Mouse (Mus musculus) G1E (cell line): ENCODE data around the gene Spata5.

Experiments used
- CTCF ChIP-seq: IDR thresholded peaks from 2 replicates; pipeline ENCODE4 v1.5.1; 2012; ENCODE audit warnings: low read depth, low read length, inconsistent platforms, mixed read lengths
- GATA1 ChIP-seq: IDR thresholded peaks from 2 replicates; pipeline ENCODE4 v1.6.1; 2012; ENCODE audit warnings: borderline replicate concordance, low read length, inconsistent platforms, mixed read lengths
- GATA2 ChIP-seq: IDR thresholded peaks from 2 replicates; pipeline ENCODE4 v1.6.1; 2012; ENCODE audit warnings: low read depth, low read length, inconsistent platforms, borderline replicate concordance

GRCm38 (mm10) chr3:37613722-37614121 lies 194.0 kb downstream of the Spata5 start:
- no peak for TF ChIP-seq CTCF
- no peak for TF ChIP-seq GATA1
- no peak for TF ChIP-seq GATA2
